12 mouse cellular contexts compared by ENCODE assay signal in genomic region chr12:97360656-97361055, GRCm38 (mm10).
DNase-seq lines count a peak whose midpoint lies in the region; ATAC-seq and TF ChIP-seq lines count a peak whose summit lies in the region.
"Had no signal": no experiment of that assay in that cellular context is flagged by ENCODE, and none has a peak within 500 bp of the region (broad histone marks: within the 10 kb centered on the region; RNA-seq: fewer than 3 reads in every experiment).

No protein-coding gene starts in this region.

- H3K4me3 ChIP-seq in CH12.LX (replicated peaks in 1 of 3; ENCODE audit: low read depth in 2 of 3, low read length in 2 of 3, poor library complexity in 1 of 3) = no peak overlapping the region
- no peak overlapping the region for H3K4me3 ChIP-seq in kidney, embryonic 15.5 days (replicated peaks)

- no peak for ATAC-seq in kidney, embryonic 15.5 days (replicated peaks; ENCODE audit: low FRiP score)
- ATAC-seq in activated CD4-positive, CD25-positive, alpha-beta regulatory T cell, adult 4 months = no peak

- TF ChIP-seq POLR2A in CH12.LX (IDR thresholded peaks at IDR 0.05; ENCODE audit: low read depth, low read length) = no peak

- dilution Hi-C loops in CH12.LX (cut with MboI; ENCODE audit: extremely low pct_ligation_motif_present, extremely low pct_unique_long_range_greater_than_20kb, low sequenced_read_pairs) = no loop called here

- no peaks in the 10 kb centered on the region for H3K36me3 ChIP-seq in CH12.LX (replicated peaks in 1 of 2; ENCODE audit: control insufficient read depth in 1 of 2, insufficient read depth in 1 of 2, low read length in 1 of 2)
- H3K36me3 ChIP-seq in kidney, embryonic 15.5 days = no peaks in the 10 kb centered on the region
- H3K36me3 ChIP-seq: G1E had no signal

- H3K27ac ChIP-seq in CH12.LX (ENCODE audit: insufficient read depth, low read depth) = no peak overlapping the region
- H3K27ac ChIP-seq in kidney, embryonic 15.5 days = no peak overlapping the region

- 25% methylated on average over 2 of the region's 2 CpGs for WGBS in kidney, embryonic 15.5 days

- TF ChIP-seq RAD21 in CH12.LX (IDR thresholded peaks at IDR 0.05; ENCODE audit: low read depth, low read length) = no peak

- TF ChIP-seq EP300 in CH12.LX (IDR thresholded peaks at IDR 0.05; ENCODE audit: low read length) = no peak

- DNase-seq in CH12.LX (ENCODE audit: extremely low read depth) = peak; percentile 44
- DNase-seq in brain, adult 2 months (ENCODE audit: low read depth, low spot score) = peak; percentile 76
- DNase-seq in layer of hippocampus, adult 18-20 months (ENCODE audit: low spot score in 2 of 2) = peak; percentile 45 to 56
- DNase-seq in left cerebral cortex, postnatal 36 days (ENCODE audit: low spot score in 2 of 2) = peak; percentile 9 to 17
- no peak for DNase-seq in kidney, postnatal 36 days
- DNase-seq: cerebellum, adult 18-20 months; kidney, postnatal 14 days; lung, postnatal 36 days; thymus, postnatal 36 days had no signal

- H3K4me2 ChIP-seq in CH12.LX (ENCODE audit: insufficient read depth, low read depth, poor library complexity, severe bottlenecking) = no peak overlapping the region
- H3K4me2 ChIP-seq in kidney, embryonic 15.5 days = no peak overlapping the region

- in situ Hi-C loops in CH12.LX (cut with MboI; ENCODE audit: low pct_ligation_motif_present, low pct_unique_long_range_greater_than_20kb, low sequenced_read_pairs) = no loop called here

- H3K27me3 ChIP-seq in CH12.LX (replicated peaks) = no peaks in the 10 kb centered on the region
- no peaks in the 10 kb centered on the region for H3K27me3 ChIP-seq in kidney, embryonic 15.5 days

- H3K4me1 ChIP-seq in CH12.LX (ENCODE audit: control insufficient read depth in 1 of 2, insufficient read depth in 2 of 2) = peaks cover 0 to 16% of the 10 kb centered on the region in 2 experiments; a peak in 2 of 4 replicates
- H3K4me1 ChIP-seq in kidney, embryonic 15.5 days = no peaks in the 10 kb centered on the region

- H3K9ac ChIP-seq in CH12.LX (ENCODE audit: insufficient read depth, low read depth) = no peak overlapping the region
- H3K9ac ChIP-seq in kidney, embryonic 15.5 days = no peak overlapping the region

- intact Hi-C loops in left cerebral cortex, postnatal 36 days (cut with DNase I) = no loop called here

- H3K79me2 ChIP-seq in CH12.LX (replicated peaks; ENCODE audit: control insufficient read depth, extremely low read depth, insufficient read depth, poor library complexity, severe bottlenecking) = no peaks in the 10 kb centered on the region

- TF ChIP-seq CTCF in CH12.LX (conservative IDR thresholded peaks at IDR 0.05 in 1 of 2, IDR thresholded peaks at IDR 0.05 in 1 of 2; ENCODE audit: low read depth in 2 of 2, low read length in 2 of 2) = no peak

- H3K9me3 ChIP-seq in CH12.LX (replicated peaks; ENCODE audit: low read length) = peaks cover 3% of the 10 kb centered on the region
- H3K9me3 ChIP-seq in kidney, embryonic 15.5 days (replicated peaks) = no peaks in the 10 kb centered on the region

TF ChIP-seq in CH12.LX, 34 proteins besides CTCF, POLR2A, EP300 and RAD21:
- TF ChIP-seq ZKSCAN1 (IDR thresholded peaks at IDR 0.05; ENCODE audit: borderline replicate concordance, low read depth, low read length) (no peak), KAT2A (IDR thresholded peaks at IDR 0.05; ENCODE audit: insufficient replicate concordance, low read length) (no peak), RCOR1 (conservative IDR thresholded peaks at IDR 0.05; ENCODE audit: low read depth, low read length) (no peak), ETS1 (conservative IDR thresholded peaks at IDR 0.05; ENCODE audit: low read depth, low read length) (peak; percentile 42; the same call in 1 of the 2 replicates)

Comparison
In these comparisons a context has a peak if more than half of its experiments do, and no peak if none do; other contexts are left out.
1. DNase-seq: peak in CH12.LX (single experiment), brain, adult 2 months (single experiment), layer of hippocampus, adult 18-20 months (2 of 2) and left cerebral cortex, postnatal 36 days (2 of 2); none in kidney, postnatal 36 days (0 of 2).